Mouse (Mus musculus): ENCODE data around the gene C2cd4a.

C2cd4a gene

GRCm38 (mm10) chr9:67834535-67834934 lies 2.4 kb upstream of the C2cd4a start:
- no peak for DNase-seq (ENCODE audit: low spot score)

- no peak for DNase-seq (ENCODE audit: low spot score)
These were observed 628 bp downstream of the C2cd4a start for GRCm38 (mm10) chr9:67831359-67832045.

GRCm38 (mm10) chr9:67830411-67831358 lies 1.4 kb downstream of the C2cd4a start:
- DNase-seq (ENCODE audit: low spot score): peak; percentile 32

DNA sequence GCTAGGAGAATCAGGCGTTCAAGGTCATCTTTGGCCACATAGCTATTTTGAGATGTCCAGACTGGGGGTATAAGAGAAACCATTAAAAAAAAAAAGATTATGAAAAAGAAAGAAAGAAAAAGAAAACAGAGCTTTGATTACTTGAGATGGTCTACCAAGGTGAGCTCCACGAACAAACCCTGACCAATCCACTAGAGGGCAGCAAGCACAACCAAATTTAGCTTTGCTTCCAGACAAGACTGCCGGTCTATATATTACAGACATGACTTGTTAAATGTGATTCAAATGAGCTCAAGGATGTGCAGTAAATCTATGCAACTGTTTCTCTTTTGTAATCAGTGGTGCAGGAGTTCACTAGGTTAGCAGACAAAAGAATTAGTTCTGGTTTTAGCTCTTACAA lies 3.9 kb downstream of the C2cd4a start:
- peak; percentile 55 for DNase-seq (ENCODE audit: low spot score)

DNA sequence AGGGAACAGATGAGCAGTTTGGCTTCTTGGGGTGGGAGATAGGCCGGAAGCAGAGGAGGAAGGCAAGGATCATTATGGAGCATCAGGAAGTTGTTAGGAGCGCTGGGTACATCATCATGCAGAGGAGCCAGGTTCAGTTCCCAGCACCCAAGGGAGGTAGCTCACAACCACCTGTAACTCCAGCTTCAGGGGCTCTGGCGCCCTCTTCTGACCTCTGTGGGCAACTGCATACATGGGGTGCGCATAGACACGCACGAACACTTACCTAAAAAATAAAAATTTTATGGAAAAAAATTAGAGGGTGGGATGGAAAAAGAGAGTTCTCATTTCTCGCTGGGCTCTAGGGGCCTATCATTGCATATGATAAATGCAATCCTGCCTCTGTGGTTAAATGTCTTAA lies 6.6 kb downstream of the C2cd4a start:
- no peak for DNase-seq (ENCODE audit: low spot score)

- no peak for DNase-seq (ENCODE audit: low spot score)
These were observed 9.0 kb downstream of the C2cd4a start for GRCm38 (mm10) chr9:67823131-67823530.

DNA sequence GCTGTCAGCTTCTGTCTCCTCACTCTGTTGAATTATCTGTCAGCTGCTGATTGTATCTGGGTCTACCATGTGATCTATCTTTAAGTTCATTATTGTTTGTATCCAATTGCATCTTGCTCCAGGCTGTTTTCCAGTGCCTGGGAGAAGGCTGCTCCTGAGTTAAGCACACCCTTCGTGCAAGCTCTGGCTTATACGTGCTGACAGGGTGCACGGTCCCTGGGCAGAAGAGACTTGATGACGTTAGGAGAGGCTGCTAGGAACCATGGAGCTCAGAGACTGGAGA lies 13.5 kb downstream of the C2cd4a start:
- DNase-seq (ENCODE audit: low spot score): no peak

DNA sequence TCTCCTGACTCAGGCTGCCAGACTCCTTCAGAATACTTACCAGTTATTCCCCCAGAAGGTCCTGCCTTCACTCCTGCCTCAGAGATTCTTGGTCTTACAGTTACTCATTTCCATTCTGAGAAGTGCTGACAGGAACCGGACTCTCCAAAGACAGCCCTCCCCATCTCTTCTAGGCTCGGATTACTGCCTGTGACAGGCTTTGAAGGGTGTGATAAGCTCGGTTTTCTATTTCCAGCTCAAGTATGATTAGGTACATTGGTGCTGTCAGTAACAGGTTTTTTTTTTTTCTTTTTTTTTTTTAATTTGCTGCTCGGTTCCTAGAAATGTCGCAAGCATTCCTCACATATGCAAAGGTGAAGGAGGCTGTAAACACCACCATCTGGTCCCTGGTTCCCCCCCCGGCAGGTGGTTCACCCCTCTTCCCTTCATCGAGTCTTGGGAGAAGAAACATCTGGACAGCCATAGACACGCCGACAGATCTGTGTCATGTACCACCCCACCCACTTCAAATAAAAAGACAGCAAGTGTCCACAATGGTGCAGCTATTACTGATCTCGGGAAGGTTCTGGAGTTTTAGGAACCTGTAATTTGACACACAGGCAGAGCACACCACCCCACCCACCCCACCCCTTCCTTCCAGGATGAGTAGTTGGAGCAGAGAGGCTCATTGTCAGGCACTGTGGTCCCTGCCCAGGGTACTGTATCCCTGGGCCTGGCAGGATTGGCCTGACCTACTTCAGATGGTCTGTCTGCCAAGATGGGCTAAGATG lies 14.0 kb downstream of the C2cd4a start:
- DNase-seq (ENCODE audit: low spot score): no peak

GRCm38 (mm10) chr9:67816172-67816928 lies 15.8 kb downstream of the C2cd4a start:
- DNase-seq (ENCODE audit: low spot score): no peak

DNA sequence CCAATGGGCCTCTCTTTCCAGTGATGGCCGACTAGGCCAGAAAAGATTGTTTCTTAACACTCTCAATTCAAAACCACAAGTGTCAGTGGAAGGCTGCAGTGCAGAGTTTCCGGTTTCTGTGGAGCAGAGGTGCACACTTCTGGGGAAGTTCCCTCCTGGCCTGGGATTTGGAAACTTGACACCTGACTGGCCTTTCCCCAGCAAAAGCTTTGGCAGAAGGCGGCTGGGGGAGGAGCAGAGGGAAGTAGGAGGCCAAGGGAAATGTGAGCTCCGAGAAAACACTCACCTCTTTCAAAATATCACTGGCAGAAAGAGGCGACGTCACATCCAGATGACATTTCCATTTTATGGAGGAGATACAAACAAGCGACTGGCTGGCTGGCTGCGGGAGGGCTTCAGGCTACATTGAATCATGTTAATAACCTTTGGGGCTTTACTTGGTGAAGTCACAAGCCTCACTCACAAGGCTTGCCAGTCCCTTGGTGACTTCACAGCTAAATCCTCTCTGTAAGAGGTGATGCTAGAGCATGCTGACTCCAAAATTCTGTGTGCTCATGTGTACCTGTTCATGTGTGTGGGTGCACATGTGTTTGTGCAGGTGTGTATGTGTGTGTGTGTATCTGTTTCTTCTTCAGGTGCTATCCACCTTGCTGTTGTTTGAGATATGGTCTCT lies 18.3 kb downstream of the C2cd4a start:
- peak; percentile 70 for DNase-seq (ENCODE audit: low spot score)

DNA sequence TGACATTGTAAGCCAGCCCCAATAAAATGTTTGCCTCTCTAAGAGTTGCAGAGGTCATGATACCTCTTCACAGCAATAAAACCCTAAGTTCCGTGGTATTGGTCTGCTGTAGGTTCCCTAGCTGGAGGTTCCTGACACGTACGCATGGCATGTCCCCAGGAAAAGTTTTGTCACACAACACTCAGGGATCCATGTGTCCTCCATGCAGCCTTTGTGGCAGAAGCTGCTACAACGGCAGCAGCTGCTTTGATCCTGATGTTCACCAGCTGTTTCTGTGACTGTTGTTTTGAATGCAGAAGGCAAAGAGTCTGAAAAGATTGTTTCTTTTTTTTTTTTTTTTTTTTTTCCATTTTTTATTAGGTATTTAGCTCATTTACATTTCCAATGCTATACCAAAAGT lies 19.0 kb downstream of the C2cd4a start:
- DNase-seq (ENCODE audit: low spot score): no peak

DNA sequence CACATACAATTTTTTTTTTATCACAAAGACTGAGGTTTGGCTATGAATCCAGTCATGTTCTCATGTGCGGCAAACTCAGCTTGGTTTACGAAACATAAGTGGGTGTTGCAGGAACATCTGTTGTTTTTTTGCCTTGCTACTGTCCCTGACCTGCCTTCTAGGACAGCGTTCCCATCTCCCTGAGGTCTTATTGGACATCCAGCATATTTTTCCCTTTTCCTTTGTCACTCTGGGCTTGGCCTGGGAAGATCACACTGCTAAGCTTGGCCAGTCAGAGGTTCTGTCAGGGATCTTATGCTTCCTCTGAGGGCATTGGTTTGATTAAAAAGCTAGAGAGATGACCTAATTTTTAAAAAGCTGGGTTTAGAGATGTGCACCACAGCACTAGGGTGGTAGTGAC lies 21.0 kb downstream of the C2cd4a start:
- no peak for DNase-seq (ENCODE audit: low spot score)

DNA sequence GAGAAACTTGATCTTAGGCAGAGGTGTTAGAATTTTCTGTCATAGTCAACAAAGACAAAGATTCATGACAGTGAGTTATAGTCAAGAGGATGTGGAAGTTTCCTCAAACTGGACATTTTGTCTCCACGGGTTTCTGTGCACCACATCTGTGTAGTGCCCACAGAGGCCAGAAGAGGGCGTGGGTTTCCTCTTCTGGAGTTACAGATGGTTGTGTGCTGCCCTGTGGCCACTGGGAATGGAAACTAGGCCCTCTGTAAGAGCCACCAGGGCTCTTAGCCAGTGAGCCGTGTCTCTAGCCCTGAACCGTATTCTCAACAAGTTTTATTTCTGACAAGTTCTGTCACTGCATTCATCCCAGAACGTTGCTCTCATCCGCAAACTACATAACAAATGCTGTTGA lies 21.6 kb downstream of the C2cd4a start:
- DNase-seq (ENCODE audit: low spot score): no peak

GRCm38 (mm10) chr9:67807000-67807399 lies 25.1 kb downstream of the C2cd4a start:
- no peak for DNase-seq (ENCODE audit: low spot score)

DNA sequence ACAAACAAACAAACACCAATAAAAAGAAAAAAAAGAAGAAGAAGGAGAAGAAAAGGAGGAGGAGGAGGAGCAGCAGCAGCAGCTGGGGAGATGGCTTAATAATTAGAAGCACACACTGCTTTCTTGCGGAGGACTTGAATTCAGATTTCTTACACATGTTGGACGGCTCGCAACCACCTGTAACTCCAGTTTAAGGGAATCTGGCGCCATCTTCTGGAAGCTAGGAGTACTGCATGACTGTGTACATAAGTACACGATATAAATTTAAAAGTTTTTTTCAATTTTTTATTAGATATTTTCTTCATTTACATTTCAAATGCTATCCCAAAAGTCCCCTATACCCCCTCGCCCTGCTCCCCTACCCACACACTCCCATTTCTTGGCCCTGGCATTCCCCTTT lies 29.9 kb downstream of the C2cd4a start:
- peak; percentile 46 for DNase-seq (ENCODE audit: low spot score)

DNA sequence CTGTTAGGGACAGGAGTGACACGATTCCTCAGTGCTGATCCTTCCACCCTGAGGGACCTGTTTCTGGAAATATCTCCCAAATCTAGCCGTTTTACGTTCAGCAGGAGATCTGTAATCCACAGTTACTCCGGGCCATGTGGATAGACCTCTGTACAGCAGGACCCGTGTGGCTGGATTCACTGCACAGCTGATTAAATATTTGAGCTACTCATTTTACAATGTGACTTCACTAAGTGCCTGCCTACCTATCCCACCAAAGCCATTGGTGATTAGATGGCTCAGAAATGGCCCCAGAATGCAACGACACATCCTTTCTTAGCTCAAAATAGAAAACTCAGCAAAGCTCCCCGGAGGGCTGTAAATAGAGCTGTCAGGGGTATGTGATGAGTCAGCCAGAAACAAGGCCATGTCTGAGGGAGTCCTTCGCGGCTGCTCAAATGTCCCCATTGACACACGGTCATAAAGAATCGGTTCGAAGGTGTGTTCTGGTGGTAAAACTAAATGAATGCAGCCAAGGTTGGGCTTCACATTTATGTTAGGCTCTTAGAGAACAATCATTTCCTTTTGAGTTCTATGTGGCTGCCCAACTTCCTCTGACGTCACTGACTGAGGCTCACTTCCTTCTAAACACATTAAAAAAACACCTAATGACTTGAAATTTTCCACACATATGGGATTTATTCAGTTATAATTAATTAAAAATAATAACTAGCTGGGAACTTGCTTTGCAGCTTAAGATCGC lies 32.9 kb downstream of the C2cd4a start:
- no peak for DNase-seq (ENCODE audit: low spot score)

GRCm38 (mm10) chr9:67795205-67795675 lies 36.9 kb downstream of the C2cd4a start:
- DNase-seq (ENCODE audit: low spot score): no peak

- no peak for DNase-seq (ENCODE audit: low spot score)
These were observed 37.5 kb downstream of the C2cd4a start for GRCm38 (mm10) chr9:67794668-67795067.

DNA sequence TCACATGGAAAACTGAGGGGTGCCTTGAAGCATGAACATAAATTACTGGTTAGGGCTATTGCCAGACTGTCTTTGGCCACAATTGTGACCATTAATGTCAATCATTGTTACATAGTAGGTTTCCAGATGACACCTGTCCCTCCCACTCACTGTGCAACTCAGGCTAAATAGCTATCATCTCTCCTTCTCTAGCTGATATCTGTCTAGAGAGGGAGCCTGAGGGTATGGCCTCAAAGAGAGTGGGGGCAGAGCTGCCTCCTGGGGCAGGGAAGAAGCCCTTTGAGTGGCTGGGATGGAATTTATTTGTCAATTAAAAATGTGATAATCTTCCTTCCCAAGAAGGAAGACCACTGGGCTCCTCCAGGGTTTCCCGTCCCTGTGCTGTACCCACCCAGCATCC lies 37.9 kb downstream of the C2cd4a start:
- no peak for DNase-seq (ENCODE audit: low spot score)

DNA sequence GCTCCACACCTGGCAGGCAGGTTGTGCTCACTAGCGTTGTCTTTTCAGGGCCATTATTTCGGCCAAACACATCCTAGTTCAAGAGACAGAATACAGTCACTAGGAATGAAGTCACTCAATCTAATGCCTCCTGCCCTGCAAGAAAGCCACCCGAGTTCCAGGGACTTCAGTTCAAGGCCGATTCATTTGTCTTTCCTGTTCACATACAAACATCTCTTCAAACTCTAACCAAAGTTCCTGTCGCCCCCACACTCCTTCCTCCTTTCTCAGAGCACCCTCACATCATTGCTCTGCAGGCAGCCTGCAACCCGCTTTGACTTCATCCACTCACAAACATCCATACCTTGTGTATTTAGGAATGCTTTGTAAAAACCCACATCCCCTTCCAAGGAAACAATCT lies 38.6 kb downstream of the C2cd4a start:
- DNase-seq (ENCODE audit: low spot score): no peak

DNA sequence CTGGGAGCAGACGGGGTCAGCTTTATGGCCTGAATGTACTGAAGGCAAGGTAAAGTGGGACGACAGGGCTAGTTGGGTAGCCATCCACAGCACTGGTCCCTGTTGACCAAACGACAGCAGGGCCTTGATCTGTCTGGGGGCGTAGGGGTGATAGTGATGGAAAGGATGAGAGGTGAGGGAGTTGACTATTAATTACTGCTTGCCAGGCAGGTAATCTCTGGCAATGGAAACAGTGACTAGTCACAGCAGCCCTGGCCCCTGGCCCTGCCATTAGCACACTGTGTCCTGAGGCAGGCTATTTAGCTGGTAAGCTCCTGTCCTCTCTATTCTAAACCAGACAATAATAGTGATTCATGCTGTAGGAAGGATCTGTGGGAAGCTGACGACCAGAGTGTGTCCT lies 39.7 kb downstream of the C2cd4a start:
- DNase-seq (ENCODE audit: low spot score): no peak
